Mouse (Mus musculus) brown adipose tissue, adult 24 weeks (tissue): ENCODE data around the gene Smarcc2. TPM values are rescaled to one million over a fixed set of nuclear protein-coding genes. Genes with fewer than 3 reads are reported as not detected.

Experiments
- H3K27ac ChIP-seq: fragments of 200-500 bp; replicated peaks from 2 replicates; pipeline ENCODE4 v1.5.1; 2012; ENCODE audit warnings: low read depth, mild to moderate bottlenecking, low read length
- H3K4me1 ChIP-seq: fragments of 200-500 bp; 2 replicates; pipeline ENCODE4 v1.6.1; 2012; ENCODE audit warnings: low read length, mixed read lengths; ENCODE audit not compliant: control insufficient read depth, insufficient read depth, insufficient read length
- H3K4me3 ChIP-seq: fragments of 200-500 bp; 2 replicates; pipeline ENCODE4 v1.5.1; 2012; ENCODE audit warnings: low read depth, mild to moderate bottlenecking, low read length, moderate library complexity; ENCODE audit not compliant: insufficient read depth
- polyA plus RNA-seq: library from polyadenylated mRNA; stranded (reverse); fragments of >200 nt; gene quantifications from 2 replicates; pipeline ENCODE4 v1.2.4, GENCODE M21; 2012; ENCODE audit not compliant: missing spikeins, insufficient read depth, insufficient read length

Smarcc2 gene
- polyA plus RNA-seq, 1 experiment = 94.7 TPM

- H3K4me1 ChIP-seq = no peaks in the 10 kb centered on the region
- peak overlapping the region; percentile 54 for H3K4me3 ChIP-seq
- peak overlapping the region; percentile 71 for H3K27ac ChIP-seq
These were observed 67.6 kb downstream of the Smarcc2 start for GRCm38 (mm10) chr10:128526366-128527356.

- Histone ChIP-seq H3K4me3 (no peak overlapping the region), H3K4me1 (no peaks in the 10 kb centered on the region), H3K27ac (0 out of 2 replicates have a peak overlapping the region, but pooled peaks have one; percentile 21)
These were observed 76.2 kb downstream of the Smarcc2 start for GRCm38 (mm10) chr10:128535206-128535605.

- no peaks in the 10 kb centered on the region for H3K4me1 ChIP-seq
- peak overlapping the region; percentile 35 for H3K27ac ChIP-seq
- H3K4me3 ChIP-seq = peak overlapping the region; percentile 35; the same call in 1 of the 2 replicates
These were observed 76.7 kb downstream of the Smarcc2 start for GRCm38 (mm10) chr10:128535624-128536265.

- Histone ChIP-seq H3K4me3 (peak overlapping the region; percentile 35; the same call in 1 of the 2 replicates), H3K27ac (peak overlapping the region; percentile 35), H3K4me1 (no peaks in the 10 kb centered on the region)
These were observed 77.4 kb downstream of the Smarcc2 start for GRCm38 (mm10) chr10:128536266-128536940.

- H3K4me1 ChIP-seq = no peaks in the 10 kb centered on the region
- H3K4me3 ChIP-seq = no peak overlapping the region
- no peak overlapping the region for H3K27ac ChIP-seq
These were observed 79.4 kb downstream of the Smarcc2 start for GRCm38 (mm10) chr10:128538340-128538870.

Other genes starting within 250 kb of the Smarcc2 start
- 7.8 and 10.0 TPM in 2 replicates for gene Spryd4, start 247.4 kb upstream of the Smarcc2 start, polyA plus RNA-seq
- not detected in 2 replicates for gene Mip, start 233.4 kb upstream of the Smarcc2 start, polyA plus RNA-seq
- 3.6 and 5.3 TPM in 2 replicates for gene Timeless, start 227.2 kb upstream of the Smarcc2 start, polyA plus RNA-seq
- not detected in 2 replicates for gene Apon, start 205.2 kb upstream of the Smarcc2 start, polyA plus RNA-seq
- not detected in 2 replicates for gene Apof, start 190.6 kb upstream of the Smarcc2 start, polyA plus RNA-seq
- 5.4 and 5.5 TPM in 2 replicates for gene Stat2, start 188.7 kb upstream of the Smarcc2 start, polyA plus RNA-seq
- gene Il23a, start 160.5 kb upstream of the Smarcc2 start, polyA plus RNA-seq = not detected in 2 replicates
- gene Pan2, start 155.9 kb upstream of the Smarcc2 start, polyA plus RNA-seq = 5.9 and 8.9 TPM in 2 replicates
- 115 and 131 TPM in 2 replicates for gene Cnpy2, start 136.8 kb upstream of the Smarcc2 start, polyA plus RNA-seq
- 1,610 and 1,861 TPM in 2 replicates for gene Cs, start 121.5 kb upstream of the Smarcc2 start, polyA plus RNA-seq
- 122 and 173 TPM in 2 replicates for gene Coq10a, start 90.3 kb upstream of the Smarcc2 start, polyA plus RNA-seq
- gene Ankrd52, start 82.1 kb upstream of the Smarcc2 start, polyA plus RNA-seq = 16.9 and 22.4 TPM in 2 replicates
- not detected in 2 replicates for gene Slc39a5, start 58.0 kb upstream of the Smarcc2 start, polyA plus RNA-seq
- 67.1 and 87.6 TPM in 2 replicates for gene Nabp2, start 47.8 kb upstream of the Smarcc2 start, polyA plus RNA-seq
- gene Rnf41, start 47.6 kb upstream of the Smarcc2 start, polyA plus RNA-seq = 15.1 and 17.1 TPM in 2 replicates
- 1,414 and 1,508 TPM in 2 replicates for gene Myl6, start 34.9 kb downstream of the Smarcc2 start, polyA plus RNA-seq
- 13.5 and 24.5 TPM in 2 replicates for gene Myl6b, start 39.4 kb downstream of the Smarcc2 start, polyA plus RNA-seq
- 31.6 and 35.5 TPM in 2 replicates for gene Esyt1, start 66.6 kb downstream of the Smarcc2 start, polyA plus RNA-seq
- gene Zc3h10, start 88.5 kb downstream of the Smarcc2 start, polyA plus RNA-seq = 4.7 TPM in 2 replicates
- gene Rpl41, start 90.1 kb downstream of the Smarcc2 start, polyA plus RNA-seq = 1,628 and 2,018 TPM in 2 replicates
- gene Pa2g4, start 106.7 kb downstream of the Smarcc2 start, polyA plus RNA-seq = 36.0 and 56.8 TPM in 2 replicates
- gene Erbb3, start 130.4 kb downstream of the Smarcc2 start, polyA plus RNA-seq = 1.3 and 2.0 TPM in 2 replicates
- gene Rps26, start 167.5 kb downstream of the Smarcc2 start, polyA plus RNA-seq = 292 and 473 TPM in 2 replicates
- 0.32 and 0.58 TPM in 2 replicates for gene Ikzf4, start 186.7 kb downstream of the Smarcc2 start, polyA plus RNA-seq
- gene Suox, start 214.8 kb downstream of the Smarcc2 start, polyA plus RNA-seq = 24.4 and 34.2 TPM in 2 replicates
- 87.6 and 108 TPM in 2 replicates for gene Rab5b, start 237.0 kb downstream of the Smarcc2 start, polyA plus RNA-seq
- not detected in 2 replicates for gene Pmel, start 244.9 kb downstream of the Smarcc2 start, polyA plus RNA-seq
- gene Cdk2, start 245.8 kb downstream of the Smarcc2 start, polyA plus RNA-seq = 8.6 and 11.1 TPM in 2 replicates